Mouse (Mus musculus) gastrocnemius, adult 2 months (tissue): ENCODE results near the gene Slc37a3. TPM values are rescaled to one million over a fixed set of nuclear protein-coding genes. Genes with fewer than 3 reads are reported as not detected.
A peak's percentile ranks its signal among the peaks of the same experiment; 100 is the strongest.
"Not testable (repeated sequence)": the region's sequence is repeated elsewhere in the genome, so short reads cannot be mapped to it uniquely, and the experiment has no call there.

Source experiments
- DNase-seq: peaks from one replicate; pipeline ENCODE4 v3.0.0; 2022
- H3K27ac ChIP-seq: fragments of 200-600 bp; 2 replicates; pipeline ENCODE4 v1.8.1; 2022; ENCODE audit warnings: mild to moderate bottlenecking
- H3K4me3 ChIP-seq: fragments of 200-600 bp; 2 replicates; pipeline ENCODE4 v1.8.1; 2022; ENCODE audit warnings: mild to moderate bottlenecking, moderate library complexity
- CTCF ChIP-seq: fragments of 200-600 bp; IDR thresholded peaks from 2 replicates; pipeline ENCODE4 v1.8.1; 2022; ENCODE audit warnings: antibody characterized with exemption, mild to moderate bottlenecking, moderate library complexity
- intact Hi-C: fragments of 180-260 bp; cut with DNase I; formaldehyde crosslinking; loops from one replicate; pipeline ENCODE4 v1.15.1; 2025
- total RNA-seq, 2 experiments: library from RNA; stranded (reverse); gene quantifications; 2 replicates each; pipeline ENCODE4 v1.2.3; 2021

Slc37a3 gene
- total RNA-seq, 2 experiments from 2014 or later: 14.2 to 15.9 TPM

GRCm38 (mm10) chr6:39400343-39400742 is 22.9 kb upstream of the Slc37a3 start:
- no peak overlapping the region for H3K27ac ChIP-seq
- intact Hi-C loops: no loop called here
- DNase-seq: no peak

GRCm38 (mm10) chr6:39398342-39398741 is 20.9 kb upstream of the Slc37a3 start:
- Histone ChIP-seq H3K27ac (no peak overlapping the region), H3K4me3 (no peak overlapping the region)
- TF ChIP-seq CTCF: no peak
- no peak for DNase-seq
- intact Hi-C loops: no loop called here

More at GRCm38 (mm10) chr6:39400343-39400742, 22.9 kb upstream of the Slc37a3 start:
- H3K4me3 ChIP-seq: no peak overlapping the region
- peak; percentile 74 for TF ChIP-seq CTCF

- Histone ChIP-seq H3K4me3 (no peak overlapping the region), H3K27ac (no peak overlapping the region)
- intact Hi-C loops: no loop called here
- DNase-seq: no peak
- TF ChIP-seq CTCF: no peak
Measured at GRCm38 (mm10) chr6:39397046-39397445, 19.6 kb upstream of the Slc37a3 start.

GRCm38 (mm10) chr6:39395916-39396315 is 18.4 kb upstream of the Slc37a3 start:
- DNase-seq: no peak
- Histone ChIP-seq H3K4me3 (no peak overlapping the region), H3K27ac (no peak overlapping the region)
- intact Hi-C loops: no loop called here
- TF ChIP-seq CTCF: no peak

- Histone ChIP-seq H3K4me3 (no peak overlapping the region), H3K27ac (no peak overlapping the region)
- DNase-seq: no peak
- TF ChIP-seq CTCF: no peak
- intact Hi-C loops: no loop called here
Measured at GRCm38 (mm10) chr6:39395471-39395870, 18.0 kb upstream of the Slc37a3 start.

- Histone ChIP-seq H3K27ac (no peak overlapping the region), H3K4me3 (no peak overlapping the region)
- no peak for DNase-seq
- intact Hi-C loops: no loop called here
- TF ChIP-seq CTCF: no peak
Measured at GRCm38 (mm10) chr6:39389988-39390387, 12.5 kb upstream of the Slc37a3 start.

GRCm38 (mm10) chr6:39381125-39381880 is 3.8 kb upstream of the Slc37a3 start, which contains the start of gene Rab19:
Rab19 (plus strand) TSS chr6:39381175.
- intact Hi-C loops: no loop called here
- no peak for TF ChIP-seq CTCF
- no peak for DNase-seq
- Histone ChIP-seq H3K27ac (peak within 1 kb of the TSS; percentile 17), H3K4me3 (peak within 1 kb of the TSS; percentile 75)

GRCm38 (mm10) chr6:39380276-39380675 is 2.8 kb upstream of the Slc37a3 start:
- intact Hi-C loops: no loop called here
- Histone ChIP-seq H3K27ac (no peak overlapping the region), H3K4me3 (no peak overlapping the region)
- DNase-seq: no peak
- TF ChIP-seq CTCF: no peak

GRCm38 (mm10) chr6:39379749-39380148 is 2.3 kb upstream of the Slc37a3 start:
- Histone ChIP-seq H3K27ac (no peak overlapping the region), H3K4me3 (no peak overlapping the region)
- DNase-seq: no peak
- intact Hi-C loops: no loop called here
- TF ChIP-seq CTCF: no peak

GRCm38 (mm10) chr6:39379224-39379623 is 1.7 kb upstream of the Slc37a3 start:
- no peak for DNase-seq
- intact Hi-C loops: no loop called here
- Histone ChIP-seq H3K4me3 (no peak overlapping the region), H3K27ac (no peak overlapping the region)
- no peak for TF ChIP-seq CTCF

- intact Hi-C loops: not testable (repeated sequence)
Measured at GRCm38 (mm10) chr6:39378161-39378835, 823 bp upstream of the Slc37a3 start.

GRCm38 (mm10) chr6:39376775-39377174 is 700 bp downstream of the Slc37a3 start:
- Histone ChIP-seq H3K27ac (peak overlapping the region; percentile 92), H3K4me3 (peak overlapping the region; percentile 86)
- DNase-seq: no peak
- TF ChIP-seq CTCF: no peak
- intact Hi-C loops: no loop called here

More at GRCm38 (mm10) chr6:39378161-39378835, 823 bp upstream of the Slc37a3 start:
- not testable (repeated sequence) for DNase-seq, H3K27ac ChIP-seq, H3K4me3 ChIP-seq

- intact Hi-C loops: no loop called here
- no peak for TF ChIP-seq CTCF
- Histone ChIP-seq H3K4me3 (no peak overlapping the region), H3K27ac (no peak overlapping the region)
- DNase-seq: no peak
Measured at GRCm38 (mm10) chr6:39373301-39373955, 4.0 kb downstream of the Slc37a3 start.
